Mouse (Mus musculus): ENCODE measurements around the gene Eid3. TPM values are rescaled to one million over a fixed set of nuclear protein-coding genes. Genes with fewer than 3 reads are reported as not detected.

The Eid3 gene
- total and polyA plus RNA-seq, 2 experiments = 0.50 to 2.3 TPM

GRCm38 (mm10) chr10:82844731-82845130 lies 21.7 kb upstream of the Eid3 start:
- WGBS = 84% methylated on average over 7 of the region's 8 CpGs
- Histone ChIP-seq H3K27me3 (ENCODE audit: control insufficient read depth, insufficient read depth, low read length) (no peaks in the 10 kb centered on the region), H3K4me3 (ENCODE audit: insufficient read depth, low read depth, low read length) (no peak overlapping the region), H3K4me1 (ENCODE audit: control insufficient read depth, insufficient read depth, low read length) (peaks cover 3% of the 10 kb centered on the region; the same call in 1 of the 2 replicates), H3K27ac (replicated peaks; ENCODE audit: insufficient read depth, low read depth, low read length) (no peak overlapping the region), H3K79me2 (ENCODE audit: control insufficient read depth, insufficient read depth, low read length) (no peaks in the 10 kb centered on the region), H3K9ac (ENCODE audit: low read depth, low read length) (no peak overlapping the region), H3K36me3 (ENCODE audit: control insufficient read depth, insufficient read depth, low read length) (no peaks in the 10 kb centered on the region)
- DNase-seq (ENCODE audit: extremely low read depth, low read depth, low spot score) = no peak
- no peak for TF ChIP-seq POLR2A (IDR thresholded peaks at IDR 0.05; ENCODE audit: extremely low read depth, insufficient read depth, low read length)
- TF ChIP-seq CTCF (IDR thresholded peaks at IDR 0.05; ENCODE audit: low read depth, low read length) = no peak

GRCm38 (mm10) chr10:82847821-82848459 lies 18.5 kb upstream of the Eid3 start:
- peak; percentile 80 for DNase-seq (ENCODE audit: extremely low read depth, low read depth, low spot score)
- peak overlapping the region; percentile 6 for H3K27ac ChIP-seq (replicated peaks; ENCODE audit: insufficient read depth, low read depth, low read length)

GRCm38 (mm10) chr10:82849686-82850353 lies 16.6 kb upstream of the Eid3 start:
- no peak for DNase-seq (ENCODE audit: extremely low read depth, low read depth, low spot score)
- no peak overlapping the region for H3K9ac ChIP-seq (ENCODE audit: low read depth, low read length)
- TF ChIP-seq POLR2A (IDR thresholded peaks at IDR 0.05; ENCODE audit: extremely low read depth, insufficient read depth, low read length) (no peak), CTCF (IDR thresholded peaks at IDR 0.05; ENCODE audit: low read depth, low read length) (no peak)
- no peaks in the 10 kb centered on the region for H3K79me2 ChIP-seq (ENCODE audit: control insufficient read depth, insufficient read depth, low read length)
- no peaks in the 10 kb centered on the region for H3K36me3 ChIP-seq (ENCODE audit: control insufficient read depth, insufficient read depth, low read length)
- no peak overlapping the region for H3K27ac ChIP-seq (replicated peaks; ENCODE audit: insufficient read depth, low read depth, low read length)
- no peak overlapping the region for H3K4me3 ChIP-seq (ENCODE audit: insufficient read depth, low read depth, low read length)
- WGBS = 90% methylated on average over 16 of the region's 16 CpGs
- H3K27me3 ChIP-seq (ENCODE audit: control insufficient read depth, insufficient read depth, low read length) = no peaks in the 10 kb centered on the region
- H3K4me1 ChIP-seq (ENCODE audit: control insufficient read depth, insufficient read depth, low read length) = peaks cover 3% of the 10 kb centered on the region; the same call in 1 of the 2 replicates

More at GRCm38 (mm10) chr10:82847821-82848459, 18.5 kb upstream of the Eid3 start:
- Histone ChIP-seq H3K79me2 (ENCODE audit: control insufficient read depth, insufficient read depth, low read length) (no peaks in the 10 kb centered on the region), H3K4me3 (ENCODE audit: insufficient read depth, low read depth, low read length) (no peak overlapping the region), H3K4me1 (ENCODE audit: control insufficient read depth, insufficient read depth, low read length) (peaks cover 3% of the 10 kb centered on the region; the same call in 1 of the 2 replicates), H3K36me3 (ENCODE audit: control insufficient read depth, insufficient read depth, low read length) (no peaks in the 10 kb centered on the region), H3K27me3 (ENCODE audit: control insufficient read depth, insufficient read depth, low read length) (no peaks in the 10 kb centered on the region), H3K9ac (ENCODE audit: low read depth, low read length) (no peak overlapping the region)
- TF ChIP-seq POLR2A (IDR thresholded peaks at IDR 0.05; ENCODE audit: extremely low read depth, insufficient read depth, low read length) (no peak), CTCF (IDR thresholded peaks at IDR 0.05; ENCODE audit: low read depth, low read length) (no peak)
- WGBS = 38% methylated on average over 9 of the region's 9 CpGs

DNA sequence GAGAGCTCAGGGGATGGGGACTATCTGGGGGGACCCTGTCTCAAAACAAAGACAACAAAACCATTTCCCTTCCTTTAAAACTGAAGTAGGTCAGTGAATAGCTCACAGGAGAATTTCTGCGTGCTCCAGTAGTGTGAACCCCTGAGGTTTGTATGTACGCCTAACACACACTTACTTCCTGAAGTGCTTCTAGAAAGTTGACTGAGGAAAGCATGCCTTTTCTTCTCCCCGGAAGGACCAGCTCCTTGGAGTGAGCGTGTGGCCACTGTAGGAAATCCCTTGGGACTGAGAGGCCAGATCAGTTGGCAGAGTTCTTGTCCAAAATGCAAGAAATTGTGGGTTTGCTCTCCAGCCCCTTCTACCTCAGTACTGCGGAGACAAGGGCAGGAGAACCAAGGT lies 16.1 kb upstream of the Eid3 start:
- DNase-seq (ENCODE audit: extremely low read depth, low read depth, low spot score) = no peak
- H3K27ac ChIP-seq (replicated peaks; ENCODE audit: insufficient read depth, low read depth, low read length) = no peak overlapping the region
- H3K4me3 ChIP-seq (ENCODE audit: insufficient read depth, low read depth, low read length) = no peak overlapping the region
- no peaks in the 10 kb centered on the region for H3K27me3 ChIP-seq (ENCODE audit: control insufficient read depth, insufficient read depth, low read length)
- WGBS = 89% methylated on average over 5 of the region's 5 CpGs
- TF ChIP-seq POLR2A (IDR thresholded peaks at IDR 0.05; ENCODE audit: extremely low read depth, insufficient read depth, low read length) (no peak), CTCF (IDR thresholded peaks at IDR 0.05; ENCODE audit: low read depth, low read length) (no peak)
- no peaks in the 10 kb centered on the region for H3K36me3 ChIP-seq (ENCODE audit: control insufficient read depth, insufficient read depth, low read length)
- H3K79me2 ChIP-seq (ENCODE audit: control insufficient read depth, insufficient read depth, low read length) = no peaks in the 10 kb centered on the region
- H3K9ac ChIP-seq (ENCODE audit: low read depth, low read length) = no peak overlapping the region
- H3K4me1 ChIP-seq (ENCODE audit: control insufficient read depth, insufficient read depth, low read length) = peaks cover 3% of the 10 kb centered on the region; the same call in 1 of the 2 replicates

DNA sequence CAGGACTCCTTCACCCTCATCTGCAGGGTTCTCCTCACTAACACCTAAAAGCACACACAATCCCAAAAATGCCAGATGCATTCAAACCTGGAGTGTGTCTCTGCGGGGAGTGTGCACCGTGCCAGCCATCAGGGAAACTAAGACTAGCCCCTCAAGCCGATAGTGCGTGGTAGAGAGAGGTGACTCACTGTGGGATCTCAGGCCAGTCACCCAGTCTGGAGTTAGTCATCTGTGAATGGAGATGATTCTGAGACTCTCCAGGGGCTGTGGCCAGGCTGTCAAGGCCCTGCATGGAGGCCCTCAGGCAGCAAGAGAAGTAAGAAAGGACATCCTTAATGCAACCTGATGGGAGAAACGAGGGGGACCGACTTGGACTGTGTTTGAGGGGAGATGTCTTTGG lies 14.7 kb upstream of the Eid3 start:
- no peak overlapping the region for H3K27ac ChIP-seq (replicated peaks; ENCODE audit: insufficient read depth, low read depth, low read length)
- peaks cover 3% of the 10 kb centered on the region; the same call in 1 of the 2 replicates for H3K4me1 ChIP-seq (ENCODE audit: control insufficient read depth, insufficient read depth, low read length)
- no peaks in the 10 kb centered on the region for H3K36me3 ChIP-seq (ENCODE audit: control insufficient read depth, insufficient read depth, low read length)
- H3K79me2 ChIP-seq (ENCODE audit: control insufficient read depth, insufficient read depth, low read length) = no peaks in the 10 kb centered on the region
- H3K27me3 ChIP-seq (ENCODE audit: control insufficient read depth, insufficient read depth, low read length) = no peaks in the 10 kb centered on the region
- H3K9ac ChIP-seq (ENCODE audit: low read depth, low read length) = no peak overlapping the region
- no peak for TF ChIP-seq CTCF (IDR thresholded peaks at IDR 0.05; ENCODE audit: low read depth, low read length)
- TF ChIP-seq POLR2A (IDR thresholded peaks at IDR 0.05; ENCODE audit: extremely low read depth, insufficient read depth, low read length) = no peak
- no peak overlapping the region for H3K4me3 ChIP-seq (ENCODE audit: insufficient read depth, low read depth, low read length)
- WGBS = 95% methylated on average over 6 of the region's 6 CpGs
- no peak for DNase-seq (ENCODE audit: extremely low read depth, low read depth, low spot score)
